Mouse (Mus musculus) lung, postnatal 0 days (tissue): ENCODE results near the gene Abcg4.

ENCODE experiments used
- CTCF ChIP-seq: IDR thresholded peaks from 2 replicates; pipeline ENCODE4 v1.5.1; 2016; ENCODE audit warnings: antibody characterized with exemption, mild to moderate bottlenecking
- EP300 ChIP-seq: IDR thresholded peaks from 2 replicates; pipeline ENCODE4 v1.6.1; 2016; ENCODE audit warnings: antibody characterized with exemption, mild to moderate bottlenecking, control low read depth

DNA sequence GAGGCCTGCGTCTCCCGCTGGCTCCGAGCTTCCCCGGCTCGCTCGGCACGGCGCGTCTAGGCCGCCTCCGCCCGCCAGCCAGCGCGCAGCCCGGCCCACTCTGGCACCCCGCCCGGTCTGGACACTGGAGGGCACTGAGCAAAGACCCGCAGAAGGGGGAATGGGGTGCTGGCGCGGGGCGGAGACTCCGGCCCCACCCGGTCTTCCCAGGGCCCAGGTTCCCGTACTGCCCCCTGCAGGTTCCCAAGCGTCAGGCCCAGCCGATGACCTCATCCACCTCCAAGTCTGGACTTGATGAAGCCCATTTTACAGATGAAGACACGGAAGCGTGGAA, 20.4 kb downstream of the Abcg4 start:
- peak; percentile 76 for TF ChIP-seq CTCF
- no peak for TF ChIP-seq EP300
